Mouse (Mus musculus): ENCODE results near the gene Pitpnc1.

Gene Pitpnc1

GRCm38 (mm10) chr11:107265861-107266260, 204.6 kb downstream of the Pitpnc1 start:
- no peak for DNase-seq

- DNase-seq, result peak; percentile 58
These were observed 205.4 kb downstream of the Pitpnc1 start for GRCm38 (mm10) chr11:107264889-107265615.

GRCm38 (mm10) chr11:107263838-107264237, 206.7 kb downstream of the Pitpnc1 start:
- DNase-seq, result no peak

GRCm38 (mm10) chr11:107259428-107259827, 211.1 kb downstream of the Pitpnc1 start:
- DNase-seq, result no peak

GRCm38 (mm10) chr11:107255185-107255584, 215.3 kb downstream of the Pitpnc1 start:
- no peak for DNase-seq

- no peak for DNase-seq
These were observed 216.3 kb downstream of the Pitpnc1 start for GRCm38 (mm10) chr11:107254181-107254580.

GRCm38 (mm10) chr11:107252026-107252425, 218.5 kb downstream of the Pitpnc1 start:
- no peak for DNase-seq

- DNase-seq, result no peak
These were observed 219.0 kb downstream of the Pitpnc1 start for GRCm38 (mm10) chr11:107251460-107251859.

GRCm38 (mm10) chr11:107250882-107251281, 219.6 kb downstream of the Pitpnc1 start:
- no peak for DNase-seq

- no peak for DNase-seq
These were observed 221.7 kb downstream of the Pitpnc1 start for GRCm38 (mm10) chr11:107248753-107249152.

GRCm38 (mm10) chr11:107245657-107246056, 224.8 kb downstream of the Pitpnc1 start:
- DNase-seq, result no peak

GRCm38 (mm10) chr11:107243126-107243525, 227.4 kb downstream of the Pitpnc1 start:
- DNase-seq, result no peak

- DNase-seq, result no peak
These were observed 228.8 kb downstream of the Pitpnc1 start for GRCm38 (mm10) chr11:107241678-107242077.

- DNase-seq, result no peak
These were observed 232.0 kb downstream of the Pitpnc1 start for GRCm38 (mm10) chr11:107238506-107238905.

GRCm38 (mm10) chr11:107237532-107237931, 233.0 kb downstream of the Pitpnc1 start:
- no peak for DNase-seq

- DNase-seq, result no peak
These were observed 237.1 kb downstream of the Pitpnc1 start for GRCm38 (mm10) chr11:107233252-107233890.

- DNase-seq, result no peak
These were observed 240.4 kb downstream of the Pitpnc1 start for GRCm38 (mm10) chr11:107230128-107230527.

- no peak for DNase-seq
These were observed 244.1 kb downstream of the Pitpnc1 start for GRCm38 (mm10) chr11:107226431-107226830.

- no peak for DNase-seq
These were observed 244.5 kb downstream of the Pitpnc1 start for GRCm38 (mm10) chr11:107226013-107226412.

- DNase-seq, result no peak
These were observed 245.2 kb downstream of the Pitpnc1 start for GRCm38 (mm10) chr11:107225301-107225700.

GRCm38 (mm10) chr11:107223667-107224214, 246.8 kb downstream of the Pitpnc1 start:
- no peak for DNase-seq

- DNase-seq, result no peak
These were observed 247.3 kb downstream of the Pitpnc1 start for GRCm38 (mm10) chr11:107223169-107223561.

GRCm38 (mm10) chr11:107222531-107223168, 247.8 kb downstream of the Pitpnc1 start:
- no peak for DNase-seq

- no peak for DNase-seq
These were observed 255.4 kb downstream of the Pitpnc1 start for GRCm38 (mm10) chr11:107215111-107215510.

All from right cerebral cortex, postnatal 4 days (tissue).